Comparison of ENCODE assay signal across 8 mouse cellular contexts in genomic region chr7:101012541-101012940, GRCm38 (mm10). TPM values are rescaled to one million over a fixed set of nuclear protein-coding genes. Genes with fewer than 3 reads are reported as not detected.
DNase-seq lines count a peak whose midpoint lies in the region; ATAC-seq and TF ChIP-seq lines count a peak whose summit lies in the region.

Gene P2ry2 (minus strand): TSS chr7:101012866.

- peaks cover 85% of the 10 kb centered on the region for H3K27me3 ChIP-seq in E14TG2a.4 (ENCODE audit: insufficient read depth, low read length)
- peaks cover 48% of the 10 kb centered on the region for H3K27me3 ChIP-seq in embryonic facial prominence, embryonic 13.5 days
- H3K27me3 ChIP-seq in heart, postnatal 0 days (ENCODE audit: control insufficient read depth, insufficient read depth, low read length) = no peaks in the 10 kb centered on the region
- peaks cover 45% of the 10 kb centered on the region for H3K27me3 ChIP-seq in liver, embryonic 15.5 days

- ATAC-seq in embryonic facial prominence, embryonic 13.5 days (ENCODE audit: insufficient number of reproducible peaks, insufficient read depth, low FRiP score, low TSS enrichment, low read depth) = no peak
- ATAC-seq in heart, postnatal 0 days (ENCODE audit: insufficient read depth, low read depth) = no peak
- ATAC-seq in liver, embryonic 15.5 days (ENCODE audit: insufficient read depth) = no peak
- no peak for ATAC-seq in CD4-positive, CD25-positive, alpha-beta regulatory T cell, adult 4 months

- 60% methylated on average over 4 of the region's 4 CpGs for WGBS in embryonic facial prominence, embryonic 13.5 days
- 86% methylated on average over 4 of the region's 4 CpGs for WGBS in heart, postnatal 0 days
- 52% methylated on average over 4 of the region's 4 CpGs for WGBS in liver, embryonic 15.5 days (ENCODE audit: insufficient replicate concordance)

- no peaks in the 10 kb centered on the region for H3K36me3 ChIP-seq in E14TG2a.4 (ENCODE audit: insufficient read depth, low read length)
- no peaks in the 10 kb centered on the region for H3K36me3 ChIP-seq in embryonic facial prominence, embryonic 13.5 days
- H3K36me3 ChIP-seq in heart, postnatal 0 days (replicated peaks; ENCODE audit: control insufficient read depth, insufficient read depth, low read length) = no peaks in the 10 kb centered on the region
- H3K36me3 ChIP-seq in liver, embryonic 15.5 days (replicated peaks) = no peaks in the 10 kb centered on the region

- no peaks in the 10 kb centered on the region for H3K9me3 ChIP-seq in E14TG2a.4 (ENCODE audit: low read length)
- no peaks in the 10 kb centered on the region for H3K9me3 ChIP-seq in embryonic facial prominence, embryonic 13.5 days
- H3K9me3 ChIP-seq in heart, postnatal 0 days (replicated peaks; ENCODE audit: control insufficient read depth, low read length) = no peaks in the 10 kb centered on the region
- no peaks in the 10 kb centered on the region for H3K9me3 ChIP-seq in liver, embryonic 15.5 days (replicated peaks)

- peak within 1 kb of the TSS; percentile 63 for H3K9ac ChIP-seq in embryonic facial prominence, embryonic 13.5 days
- H3K9ac ChIP-seq in heart, postnatal 0 days (replicated peaks; ENCODE audit: low read depth, low read length) = peak within 1 kb of the TSS; percentile 53
- peak within 1 kb of the TSS; percentile 45 for H3K9ac ChIP-seq in liver, embryonic 15.5 days

- H3K4me3 ChIP-seq in E14TG2a.4 (replicated peaks; ENCODE audit: low read length) = peak within 1 kb of the TSS; percentile 81
- H3K4me3 ChIP-seq in embryonic facial prominence, embryonic 13.5 days = peak within 1 kb of the TSS; percentile 56
- peak within 1 kb of the TSS; percentile 52 for H3K4me3 ChIP-seq in heart, postnatal 0 days (ENCODE audit: low read depth, low read length)
- peak within 1 kb of the TSS; percentile 56 for H3K4me3 ChIP-seq in liver, embryonic 15.5 days (replicated peaks)

- DNase-seq in heart, postnatal 0 days (ENCODE audit: low spot score) = no peak
- no peak for DNase-seq in spleen, adult 18-20 months
- no peak for DNase-seq in cerebellum, postnatal 14 days
- DNase-seq in layer of hippocampus, postnatal 25 days (ENCODE audit: extremely low spot score in 1 of 2, low spot score in 1 of 2) = no peak

- no peak for TF ChIP-seq CTCF in E14TG2a.4 (conservative IDR thresholded peaks at IDR 0.05; ENCODE audit: low read length)
- no peak for TF ChIP-seq CTCF in heart, postnatal 0 days (IDR thresholded peaks at IDR 0.05; ENCODE audit: low read depth)

- H3K4me2 ChIP-seq in embryonic facial prominence, embryonic 13.5 days = peak within 1 kb of the TSS; percentile 98
- peak within 1 kb of the TSS; percentile 87 for H3K4me2 ChIP-seq in heart, postnatal 0 days (ENCODE audit: low read depth, low read length)
- peak within 1 kb of the TSS; percentile 73 for H3K4me2 ChIP-seq in liver, embryonic 15.5 days

- no peak within 1 kb of the TSS for H3K27ac ChIP-seq in embryonic facial prominence, embryonic 13.5 days
- peak within 1 kb of the TSS; percentile 32; the same call in 1 of the 2 replicates for H3K27ac ChIP-seq in heart, postnatal 0 days (ENCODE audit: low read depth)
- H3K27ac ChIP-seq in liver, embryonic 15.5 days (replicated peaks) = peak within 1 kb of the TSS; percentile 53

- TF ChIP-seq EP300 in heart, postnatal 0 days (IDR thresholded peaks at IDR 0.05; ENCODE audit: low read depth) = no peak

- peaks cover 36% of the 10 kb centered on the region for H3K4me1 ChIP-seq in E14TG2a.4 (replicated peaks; ENCODE audit: low read depth, low read length)
- H3K4me1 ChIP-seq in embryonic facial prominence, embryonic 13.5 days = peaks cover 33% of the 10 kb centered on the region
- H3K4me1 ChIP-seq in heart, postnatal 0 days (ENCODE audit: control insufficient read depth, insufficient read depth) = peaks cover 3% of the 10 kb centered on the region; the same call in 1 of the 2 replicates
- peaks cover 17% of the 10 kb centered on the region for H3K4me1 ChIP-seq in liver, embryonic 15.5 days (replicated peaks)

RNA-seq across cellular contexts. Expression of gene P2ry2, which starts in this region (rescaled TPM):
- 1.6 and 2.2 TPM in 2 replicates for polyA plus RNA-seq in embryonic facial prominence, embryonic 13.5 days (2015; fragmentation: Nextera tagmentation; extraction: Ambion mirVana)
- 8.0 and 12.9 TPM in 2 replicates for total RNA-seq in heart, postnatal 0 days (2014; rRNA removed; ENCODE audit: low replicate concordance)
- polyA plus RNA-seq in heart, postnatal 0 days (2015; fragmentation: Nextera tagmentation; extraction: Ambion mirVana) = 3.0 and 3.8 TPM in 2 replicates
- 1.5 and 2.1 TPM in 2 replicates for polyA plus RNA-seq in liver, embryonic 15.5 days (2015; fragmentation: Nextera tagmentation; extraction: Ambion mirVana)
- polyA plus RNA-seq in CD4-positive, CD25-positive, alpha-beta regulatory T cell, adult 4 months (2017; shearing (Covaris generic)) = not detected
- total RNA-seq in layer of hippocampus, postnatal 25 days (2021) = 1 to 10 TPM in 1 of 2 experiments, under 1 TPM in 1; 0.62 to 1.3 TPM
